26 mouse cellular contexts compared by ENCODE assay signal in the genomic region with DNA sequence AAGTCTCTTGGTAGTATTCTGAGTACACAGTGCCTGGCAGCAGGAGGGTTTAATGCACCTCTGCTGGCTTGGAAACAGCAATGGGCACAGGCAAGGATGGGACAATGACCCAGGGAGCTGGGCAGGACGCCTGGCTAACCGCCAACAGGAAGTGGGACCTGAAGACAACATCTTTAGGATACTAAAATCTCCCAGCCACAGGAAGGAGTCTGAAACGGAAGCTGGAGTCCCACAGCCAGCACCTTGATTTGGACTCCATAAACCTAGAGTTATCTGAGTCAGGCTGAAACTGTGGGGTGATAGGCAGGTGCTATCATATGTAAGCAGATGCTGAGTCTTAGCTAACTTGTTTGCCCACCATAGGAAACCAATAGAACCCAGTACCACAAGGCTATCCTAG. TPM values are rescaled to one million over a fixed set of nuclear protein-coding genes. Genes with fewer than 3 reads are reported as not detected.
DNase-seq lines count a peak whose midpoint lies in the region; ATAC-seq and TF ChIP-seq lines count a peak whose summit lies in the region.
"Had no signal": no experiment of that assay in that cellular context is flagged by ENCODE, and none has a peak within 500 bp of the region (broad histone marks: within the 10 kb centered on the region; RNA-seq: fewer than 3 reads in every experiment).

No protein-coding gene starts in this region.

- no peaks in the 10 kb centered on the region for H3K9me3 ChIP-seq in heart, embryonic 13.5 days
- H3K9me3 ChIP-seq: forebrain, embryonic 13.5 days; hindbrain, embryonic 12.5 days; limb, embryonic 10.5 days; limb, embryonic 15.5 days; liver, embryonic 13.5 days; lung, embryonic 15.5 days; midbrain, embryonic 13.5 days; stomach, embryonic 15.5 days had no signal

- no peak overlapping the region for H3K9ac ChIP-seq in heart, embryonic 13.5 days
- H3K9ac ChIP-seq: forebrain, embryonic 13.5 days; hindbrain, embryonic 12.5 days; limb, embryonic 15.5 days; liver, embryonic 13.5 days; lung, embryonic 15.5 days; midbrain, embryonic 13.5 days; stomach, embryonic 15.5 days had no signal

- H3K36me3 ChIP-seq in heart, embryonic 13.5 days = no peaks in the 10 kb centered on the region
- H3K36me3 ChIP-seq: hindbrain, embryonic 12.5 days; limb, embryonic 10.5 days; limb, embryonic 15.5 days; liver, embryonic 13.5 days; lung, embryonic 15.5 days; midbrain, embryonic 13.5 days; stomach, embryonic 15.5 days had no signal

- no peak overlapping the region for H3K4me3 ChIP-seq in heart, embryonic 13.5 days
- H3K4me3 ChIP-seq in lung, adult 2 months (replicated peaks; ENCODE audit: extremely low read depth, low read depth, low read length) = no peak overlapping the region
- H3K4me3 ChIP-seq: forebrain, embryonic 13.5 days; hindbrain, embryonic 12.5 days; limb, embryonic 10.5 days; limb, embryonic 15.5 days; liver, embryonic 13.5 days; lung, embryonic 15.5 days; midbrain, embryonic 13.5 days; stomach, embryonic 15.5 days had no signal

- TF ChIP-seq CTCF in lung, adult 2 months (IDR thresholded peaks at IDR 0.05; ENCODE audit: insufficient read depth, low read length) = no peak

- no peak for TF ChIP-seq POLR2A in lung, adult 2 months (IDR thresholded peaks at IDR 0.05; ENCODE audit: borderline replicate concordance, extremely low read depth, low read depth, low read length)

- WGBS in heart, embryonic 13.5 days = 66% methylated on average over 3 of the region's 3 CpGs
- 50% methylated on average over 3 of the region's 3 CpGs for WGBS in lung, adult 2 months

- H3K27ac ChIP-seq in heart, embryonic 13.5 days (replicated peaks) = 0 out of 2 replicates have a peak overlapping the region, but pooled peaks have one; percentile 48
- H3K27ac ChIP-seq: forebrain, embryonic 13.5 days; hindbrain, embryonic 12.5 days; hindbrain, postnatal 0 days; limb, embryonic 10.5 days; limb, embryonic 15.5 days; liver, embryonic 13.5 days; lung, embryonic 15.5 days; midbrain, embryonic 13.5 days; stomach, embryonic 15.5 days had no signal

- DNase-seq in heart, postnatal 25 days (ENCODE audit: low spot score) = no peak
- peak; percentile 32 for DNase-seq in lung, postnatal 14 days
- DNase-seq in lung, adult 2 months = no peak
- no peak for DNase-seq in adrenal gland, postnatal 36 days
- no peak for DNase-seq in urinary bladder, postnatal 36 days (ENCODE audit: low spot score in 2 of 2)
- DNase-seq: adrenal gland, postnatal 25 days; cerebellum, adult 18-20 months; cerebellum, postnatal 14 days; gastrocnemius, postnatal 14 days; heart, adult 18-20 months; heart, postnatal 14 days; liver, embryonic 13.5 days; thymus, postnatal 25 days had no signal

- peaks cover 15% of the 10 kb centered on the region for H3K4me1 ChIP-seq in heart, embryonic 13.5 days
- H3K4me1 ChIP-seq in lung, adult 2 months (ENCODE audit: control insufficient read depth, insufficient read depth, low read length) = no peaks in the 10 kb centered on the region
- H3K4me1 ChIP-seq: forebrain, embryonic 13.5 days; hindbrain, embryonic 12.5 days; liver, embryonic 13.5 days; lung, embryonic 15.5 days had no signal

- no peak for ATAC-seq in heart, embryonic 13.5 days (ENCODE audit: extremely low read depth, insufficient number of reproducible peaks, low FRiP score, low TSS enrichment)
- peak; percentile 40; the same call in 1 of the 2 replicates for ATAC-seq in common myeloid progenitor, adult 5-6 weeks (replicated peaks; ENCODE audit: low read depth, poor library complexity, severe bottlenecking)
- ATAC-seq in megakaryocyte-erythroid progenitor cell, adult 5-6 weeks (replicated peaks; ENCODE audit: low FRiP score, low TSS enrichment, poor library complexity, severe bottlenecking) = peak; percentile 54
- ATAC-seq: forebrain, embryonic 13.5 days; hindbrain, postnatal 0 days; intestine, embryonic 16.5 days; midbrain, embryonic 13.5 days had no signal

- no peak overlapping the region for H3K4me2 ChIP-seq in heart, embryonic 13.5 days
- H3K4me2 ChIP-seq: forebrain, embryonic 13.5 days; heart, embryonic 11.5 days; hindbrain, embryonic 12.5 days; limb, embryonic 15.5 days; liver, embryonic 13.5 days; lung, embryonic 15.5 days; midbrain, embryonic 13.5 days; stomach, embryonic 15.5 days had no signal

- intact Hi-C loops in heart, postnatal 25 days (cut with DNase I) = no loop called here

- no peaks in the 10 kb centered on the region for H3K27me3 ChIP-seq in heart, embryonic 13.5 days (replicated peaks)
- H3K27me3 ChIP-seq: forebrain, embryonic 13.5 days; hindbrain, embryonic 12.5 days; limb, embryonic 15.5 days; lung, embryonic 15.5 days; stomach, embryonic 15.5 days had no signal

RNA-seq across cellular contexts. Expression of a gene that starts 7.1 kb away (rescaled TPM):
- polyA plus RNA-seq in heart, embryonic 13.5 days (2015; fragmentation: Nextera tagmentation; extraction: Ambion mirVana) = 13.3 and 14.0 TPM in 2 replicates
- total RNA-seq in heart, postnatal 25 days (2021) = 10 to 100 TPM; 38.7 to 43.6 TPM
- polyA plus RNA-seq in lung, adult 2 months (2012; rRNA removed) = 49.2 and 56.4 TPM in 2 replicates
- 7.3 and 12.9 TPM in 2 replicates for total RNA-seq in common myeloid progenitor, adult 5-6 weeks (2017)
- total RNA-seq in megakaryocyte-erythroid progenitor cell, adult 5-6 weeks (2014; fragmentation: Nextera tagmentation) = 6.3 and 9.2 TPM in 2 replicates
- total RNA-seq in megakaryocyte-erythroid progenitor cell, adult 5-6 weeks (2017) = 4.3 and 5.7 TPM in 2 replicates
- total RNA-seq in adrenal gland, postnatal 36 days (2021) = 10 to 100 TPM; 26.6 to 31.0 TPM
